Mouse (Mus musculus) midbrain, postnatal 0 days (tissue): ENCODE data around the gene Pitpnm2. TPM values are rescaled to one million over a fixed set of nuclear protein-coding genes. Genes with fewer than 3 reads are reported as not detected.

ENCODE experiments used
- ATAC-seq: fragments of 200-750 bp; cut with Nextera tagmentation; 2 replicates; pipeline ENCODE4 v1.8.0; 2017; ENCODE audit warnings: moderate number of reproducible peaks, mild to moderate bottlenecking, moderate TSS enrichment, moderate library complexity; ENCODE audit not compliant: low FRiP score
- DNase-seq: peaks from one replicate; pipeline ENCODE4 v3.0.0-alpha.2; 2015; ENCODE audit warnings: low spot score
- H3K27ac ChIP-seq: fragments of 300-500 bp; sonication (generic); 2 replicates; pipeline ENCODE4 v1.5.1; 2014; ENCODE audit warnings: low read depth, mild to moderate bottlenecking, low read length, mixed read lengths
- H3K27me3 ChIP-seq: fragments of 300-500 bp; sonication (generic); 2 replicates; pipeline ENCODE4 v1.6.1; 2014; ENCODE audit warnings: low read length, control low read depth, mixed read lengths; ENCODE audit not compliant: insufficient read depth
- H3K36me3 ChIP-seq: fragments of 300-500 bp; sonication (generic); 2 replicates; pipeline ENCODE4 v1.6.1; 2014; ENCODE audit warnings: low read length, control low read depth, mixed read lengths; ENCODE audit not compliant: insufficient read depth
- H3K4me1 ChIP-seq: fragments of 300-500 bp; sonication (generic); 2 replicates; pipeline ENCODE4 v1.6.1; 2014; ENCODE audit warnings: mild to moderate bottlenecking, control low read depth, antibody characterized with exemption, low read length, mixed read lengths; ENCODE audit not compliant: insufficient read depth
- H3K4me2 ChIP-seq: fragments of 300-500 bp; sonication (generic); 2 replicates; pipeline ENCODE4 v1.6.1; 2014; ENCODE audit warnings: low read depth, mild to moderate bottlenecking, low read length, mixed read lengths; ENCODE audit not compliant: poor library complexity, severe bottlenecking
- H3K4me3 ChIP-seq: fragments of 300-500 bp; sonication (generic); 2 replicates; pipeline ENCODE4 v1.5.1; 2014; ENCODE audit warnings: low read depth, mild to moderate bottlenecking, low read length, moderate library complexity
- H3K9ac ChIP-seq: fragments of 300-500 bp; sonication (generic); replicated peaks from 2 replicates; pipeline ENCODE4 v1.6.1; 2014; ENCODE audit warnings: mild to moderate bottlenecking, low read length, moderate library complexity, mixed read lengths; ENCODE audit not compliant: poor library complexity, severe bottlenecking
- H3K9me3 ChIP-seq: fragments of 300-500 bp; sonication (generic); 2 replicates; pipeline ENCODE4 v1.6.1; 2016; ENCODE audit warnings: low read length, control low read depth
- CTCF ChIP-seq: IDR thresholded peaks from 2 replicates; pipeline ENCODE4 v1.5.1; 2016; ENCODE audit warnings: antibody characterized with exemption, mild to moderate bottlenecking
- WGBS: fragments of 180-500 bp; shearing (Covaris S2); extraction: QIAGEN DNeasy Blood & Tissue Kit; methylation state at CpG from one replicate; pipeline ENCODE4 v1.1.7; 2014; 5-methylcytosine and 5-hydroxymethylcytosine counted together
- polyA plus RNA-seq: library from polyadenylated mRNA; unstranded; fragments of >200 nt; fragmentation: Nextera tagmentation; extraction: Ambion mirVana; gene quantifications from 2 replicates; pipeline ENCODE4 v1.2.1, GENCODE M21; 2015
- total RNA-seq: library from RNA; depleted of rRNA; stranded (reverse); fragments of >200 nt; gene quantifications from 2 replicates; pipeline ENCODE4 v1.2.3, GENCODE M21; 2014

The Pitpnm2 gene
- total and polyA plus RNA-seq, 2 experiments from 2014 or later: 10.1 to 66.2 TPM

GRCm38 (mm10) chr5:124252580-124253320 is 3.2 kb upstream of the Pitpnm2 start:
- no peak overlapping the region for H3K27ac ChIP-seq

GRCm38 (mm10) chr5:124251070-124251469 is 1.5 kb upstream of the Pitpnm2 start:
- TF ChIP-seq CTCF: no peak
- no peak for DNase-seq
- WGBS: 78% methylated on average over 5 of the region's 5 CpGs
- no peaks in the 10 kb centered on the region for H3K9me3 ChIP-seq
- peaks cover 16% of the 10 kb centered on the region for H3K4me1 ChIP-seq
- H3K27me3 ChIP-seq: no peaks in the 10 kb centered on the region
- peaks cover 2% of the 10 kb centered on the region; the same call in 1 of the 2 replicates for H3K36me3 ChIP-seq
- H3K4me2 ChIP-seq: no peak overlapping the region
- H3K9ac ChIP-seq: no peak overlapping the region
- ATAC-seq: no peak
- no peak overlapping the region for H3K27ac ChIP-seq
- no peak overlapping the region for H3K4me3 ChIP-seq

More at GRCm38 (mm10) chr5:124252580-124253320, 3.2 kb upstream of the Pitpnm2 start:
- H3K4me1 ChIP-seq: peaks cover 16% of the 10 kb centered on the region
- no peaks in the 10 kb centered on the region for H3K27me3 ChIP-seq
- DNase-seq (no peak), ATAC-seq (no peak)
- no peak for TF ChIP-seq CTCF
- 89% methylated on average over 13 of the region's 13 CpGs for WGBS
- H3K9ac ChIP-seq: no peak overlapping the region
- H3K9me3 ChIP-seq: no peaks in the 10 kb centered on the region
- H3K36me3 ChIP-seq: peaks cover 11% of the 10 kb centered on the region
- H3K4me3 ChIP-seq: no peak overlapping the region
- no peak overlapping the region for H3K4me2 ChIP-seq

- no peak for TF ChIP-seq CTCF
- DNase-seq (peak; percentile 40), ATAC-seq (peak; percentile 70)
- Histone ChIP-seq H3K36me3 (peaks cover 8% of the 10 kb centered on the region; the same call in 1 of the 2 replicates), H3K9me3 (no peaks in the 10 kb centered on the region), H3K27ac (peak overlapping the region; percentile 67), H3K4me1 (peaks cover 16% of the 10 kb centered on the region), H3K9ac (peak overlapping the region; percentile 86), H3K4me3 (peak overlapping the region; percentile 72), H3K27me3 (no peaks in the 10 kb centered on the region), H3K4me2 (peak overlapping the region; percentile 93)
- under 1% methylated on average over 45 of the region's 77 CpGs for WGBS
These were observed 531 bp downstream of the Pitpnm2 start for GRCm38 (mm10) chr5:124248845-124249613.

- TF ChIP-seq CTCF: no peak
- peak overlapping the region; percentile 93 for H3K4me2 ChIP-seq
- DNase-seq: no peak
These were observed 1.5 kb downstream of the Pitpnm2 start for GRCm38 (mm10) chr5:124247986-124248626.

GRCm38 (mm10) chr5:124247296-124247695 is 2.3 kb downstream of the Pitpnm2 start:
- no peak for TF ChIP-seq CTCF
- DNase-seq (no peak), ATAC-seq (no peak)
- Histone ChIP-seq H3K4me2 (peak overlapping the region; percentile 93), H3K9ac (no peak overlapping the region), H3K36me3 (peaks cover 8% of the 10 kb centered on the region; the same call in 1 of the 2 replicates), H3K27ac (no peak overlapping the region), H3K4me3 (no peak overlapping the region), H3K9me3 (no peaks in the 10 kb centered on the region), H3K4me1 (peaks cover 16% of the 10 kb centered on the region), H3K27me3 (no peaks in the 10 kb centered on the region)
- WGBS: 24% methylated on average over 7 of the region's 7 CpGs

More at GRCm38 (mm10) chr5:124247986-124248626, 1.5 kb downstream of the Pitpnm2 start:
- Histone ChIP-seq H3K27ac (no peak overlapping the region), H3K4me3 (peak overlapping the region; percentile 72), H3K4me1 (peaks cover 16% of the 10 kb centered on the region), H3K9me3 (no peaks in the 10 kb centered on the region), H3K36me3 (peaks cover 8% of the 10 kb centered on the region; the same call in 1 of the 2 replicates), H3K27me3 (no peaks in the 10 kb centered on the region), H3K9ac (peak overlapping the region; percentile 86; the same call in 1 of the 2 replicates)
- WGBS: 25% methylated on average over 9 of the region's 9 CpGs
- no peak for ATAC-seq
